Mouse (Mus musculus) ES-Bruce4 (cell line): ENCODE results near the gene Ust. TPM values are rescaled to one million over a fixed set of nuclear protein-coding genes. Genes with fewer than 3 reads are reported as not detected.

Experiments
- H3K27ac ChIP-seq: 2 replicates; pipeline ENCODE4 v1.5.1; 2012; ENCODE audit warnings: low read length, inconsistent platforms; ENCODE audit not compliant: insufficient read depth
- H3K27me3 ChIP-seq: 2 replicates; pipeline ENCODE4 v1.6.1; 2012; ENCODE audit warnings: mild to moderate bottlenecking, low read length, inconsistent platforms; ENCODE audit not compliant: control insufficient read depth, poor library complexity, insufficient read depth, severe bottlenecking
- H3K36me3 ChIP-seq: 2 replicates; pipeline ENCODE4 v1.6.1; 2012; ENCODE audit warnings: inconsistent platforms, mild to moderate bottlenecking, low read length, moderate library complexity; ENCODE audit not compliant: control insufficient read depth, poor library complexity, insufficient read depth, severe bottlenecking
- H3K4me1 ChIP-seq: one replicate; pipeline ENCODE4 v1.8.1; 2011; ENCODE audit warnings: low read length; ENCODE audit not compliant: control insufficient read depth, insufficient read depth
- H3K4me3 ChIP-seq: 2 replicates; pipeline ENCODE4 v1.5.1; 2011; ENCODE audit warnings: low read depth, mild to moderate bottlenecking, low read length
- H3K9ac ChIP-seq: 2 replicates; pipeline ENCODE4 v1.6.1; 2012; ENCODE audit warnings: low read depth, mild to moderate bottlenecking, inconsistent platforms; ENCODE audit not compliant: poor library complexity, severe bottlenecking
- H3K9me3 ChIP-seq: replicated peaks from 2 replicates; pipeline ENCODE4 v1.6.1; 2012; ENCODE audit warnings: mild to moderate bottlenecking, low read length, inconsistent platforms; ENCODE audit not compliant: control insufficient read depth, poor library complexity, insufficient read depth, severe bottlenecking
- CTCF ChIP-seq: IDR thresholded peaks from one replicate; pipeline ENCODE4 v1.8.1; 2011; ENCODE audit warnings: low read depth, low read length
- EP300 ChIP-seq: IDR thresholded peaks from 2 replicates; pipeline ENCODE4 v1.6.1; 2011; ENCODE audit warnings: low read depth, low read length; ENCODE audit not compliant: insufficient read depth
- POLR2A ChIP-seq: IDR thresholded peaks from one replicate; pipeline ENCODE4 v1.8.1; 2011; ENCODE audit warnings: low read length; ENCODE audit not compliant: insufficient read depth
- polyA plus RNA-seq: library from polyadenylated mRNA; stranded (reverse); fragments of >200 nt; gene quantifications from 2 replicates; pipeline ENCODE4 v1.2.4, GENCODE M21; 2011; ENCODE audit warnings: low read depth; ENCODE audit not compliant: missing spikeins, insufficient read depth, insufficient read length

Ust gene
- polyA plus RNA-seq, 1 experiment: 0.99 TPM

DNA sequence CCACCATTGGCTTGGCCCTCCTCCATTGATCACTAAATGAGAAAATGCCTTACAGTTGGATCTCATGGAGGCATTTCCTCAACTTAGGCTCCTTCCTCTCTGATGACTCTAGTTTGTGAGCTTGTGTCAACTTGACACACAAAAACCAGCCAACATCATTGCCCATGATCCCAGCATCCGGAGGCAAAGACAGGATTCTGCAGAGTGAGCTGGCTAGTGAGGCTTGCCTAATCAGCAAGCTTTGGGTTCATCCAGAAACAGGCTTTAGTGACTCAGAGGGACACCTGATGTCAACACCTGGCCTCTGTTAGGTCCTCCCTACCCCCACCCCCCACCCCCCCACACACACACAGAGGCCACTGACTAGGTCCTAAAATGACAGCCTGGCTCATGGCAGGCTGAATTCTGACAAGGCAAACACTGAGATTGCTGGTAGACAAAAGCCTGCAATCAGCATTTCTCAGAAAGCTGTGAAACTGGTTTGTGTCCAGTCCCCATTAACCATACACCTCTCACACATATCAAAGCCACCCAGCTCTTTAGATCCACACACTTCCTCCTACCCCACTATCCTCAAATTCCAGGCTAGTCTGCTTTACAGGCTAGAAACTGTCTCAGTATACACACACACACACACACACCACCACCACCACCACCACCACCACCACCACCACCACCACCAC lies 26.6 kb downstream of the Ust start:
- Histone ChIP-seq H3K27ac (no peak overlapping the region), H3K27me3 (no peaks in the 10 kb centered on the region; the same call in 1 of the 2 replicates), H3K9ac (no peak overlapping the region), H3K36me3 (no peaks in the 10 kb centered on the region), H3K4me1 (no peaks in the 10 kb centered on the region), H3K9me3 (no peaks in the 10 kb centered on the region), H3K4me3 (no peak overlapping the region)
- TF ChIP-seq EP300: no peak
- TF ChIP-seq POLR2A: no peak
- no peak for TF ChIP-seq CTCF

DNA sequence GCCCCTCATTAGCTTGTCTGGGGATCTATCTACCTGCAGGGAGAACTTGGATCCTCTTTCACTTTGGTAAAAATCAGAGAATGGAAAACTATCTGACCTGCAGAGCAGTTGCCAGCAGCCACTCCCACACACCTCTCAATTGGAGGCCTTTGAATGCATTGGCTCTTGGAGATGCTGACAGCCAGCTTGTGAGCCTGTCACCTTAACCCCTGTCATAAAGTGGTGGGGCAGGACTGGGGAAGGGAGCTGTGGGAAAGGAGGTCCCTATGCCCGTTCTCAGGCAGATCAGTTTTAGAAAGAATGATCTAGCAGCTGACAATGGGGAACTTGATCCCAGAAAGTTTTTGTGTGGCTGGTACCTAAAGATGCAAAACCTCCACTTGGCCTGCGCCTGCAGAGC lies 31.2 kb downstream of the Ust start:
- TF ChIP-seq EP300: no peak
- TF ChIP-seq POLR2A: no peak
- no peak for TF ChIP-seq CTCF
- H3K4me1 ChIP-seq: no peaks in the 10 kb centered on the region
- no peaks in the 10 kb centered on the region for H3K36me3 ChIP-seq

DNA sequence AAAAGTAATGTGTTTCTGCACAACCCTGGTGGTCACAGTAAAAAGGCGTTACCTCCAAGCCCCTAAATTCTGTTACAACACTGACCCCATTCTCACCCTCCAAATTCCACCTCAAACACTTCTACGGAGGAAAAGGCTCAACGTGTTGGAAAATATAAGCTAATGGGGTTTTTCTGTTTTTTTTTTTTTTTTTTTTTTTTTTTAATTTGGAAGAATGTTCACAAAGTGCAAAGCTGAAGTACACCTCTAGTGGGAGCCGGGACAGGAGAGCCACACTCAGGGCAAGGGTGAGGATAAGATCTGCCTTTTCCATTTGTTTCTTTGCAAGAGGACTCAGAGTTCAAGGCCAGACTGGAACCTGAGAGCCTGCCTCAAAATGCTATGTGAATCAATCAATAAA lies 34.1 kb downstream of the Ust start:
- H3K27ac ChIP-seq: no peak overlapping the region
- no peaks in the 10 kb centered on the region for H3K9me3 ChIP-seq
- H3K4me1 ChIP-seq: no peaks in the 10 kb centered on the region
- no peak overlapping the region for H3K9ac ChIP-seq
- H3K4me3 ChIP-seq: no peak overlapping the region
- H3K36me3 ChIP-seq: no peaks in the 10 kb centered on the region
- H3K27me3 ChIP-seq: no peaks in the 10 kb centered on the region
- TF ChIP-seq EP300: no peak
- TF ChIP-seq POLR2A: no peak
- TF ChIP-seq CTCF: no peak

More for the DNA sequence above, 31.2 kb downstream of the Ust start:
- no peak overlapping the region for H3K9ac ChIP-seq
- H3K27me3 ChIP-seq: no peaks in the 10 kb centered on the region; the same call in 1 of the 2 replicates
- H3K4me3 ChIP-seq: no peak overlapping the region
- H3K9me3 ChIP-seq: no peaks in the 10 kb centered on the region
- H3K27ac ChIP-seq: no peak overlapping the region

DNA sequence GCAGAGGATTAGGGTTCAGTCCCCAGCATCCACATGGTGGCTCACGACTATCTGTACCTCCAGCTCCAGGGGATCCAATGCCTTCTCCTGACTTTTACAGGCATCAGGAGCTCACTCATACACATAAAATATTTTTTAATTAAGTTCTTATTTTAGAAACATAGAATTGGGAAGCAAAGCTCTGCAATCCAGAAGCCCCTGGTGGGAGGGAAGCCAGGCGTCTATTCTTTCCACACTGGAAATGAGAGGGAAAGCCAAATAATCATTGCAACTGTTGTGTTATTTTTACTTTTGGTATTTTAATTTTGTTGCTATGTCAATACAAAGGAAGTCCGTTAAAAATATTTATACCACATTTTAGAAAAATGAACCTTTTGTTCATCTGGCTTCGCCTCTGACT lies 35.8 kb downstream of the Ust start:
- Histone ChIP-seq H3K27ac (no peak overlapping the region), H3K36me3 (no peaks in the 10 kb centered on the region), H3K9ac (no peak overlapping the region), H3K9me3 (no peaks in the 10 kb centered on the region; the same call in 1 of the 2 replicates), H3K4me3 (no peak overlapping the region), H3K27me3 (no peaks in the 10 kb centered on the region), H3K4me1 (no peaks in the 10 kb centered on the region)
- TF ChIP-seq POLR2A (no peak), CTCF (no peak), EP300 (no peak)

DNA sequence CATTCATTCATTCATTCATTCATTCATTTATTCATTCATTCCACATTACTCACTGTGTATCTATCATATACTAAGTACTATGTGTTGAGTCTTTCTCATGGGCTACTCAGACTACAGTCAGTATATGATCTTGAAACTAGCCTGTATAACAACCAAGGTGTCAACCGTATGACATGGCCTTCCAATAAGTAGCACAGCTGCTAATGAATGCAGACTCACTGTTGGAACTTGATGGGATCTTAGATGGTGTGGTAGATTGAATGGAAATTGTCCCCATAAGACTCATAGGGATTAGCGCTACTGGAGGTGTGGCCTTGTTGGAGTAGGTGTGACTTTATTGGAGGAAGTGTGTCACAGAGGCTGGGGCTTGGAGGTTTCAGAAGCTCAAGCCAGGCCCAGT lies 38.8 kb downstream of the Ust start:
- Histone ChIP-seq H3K9ac (no peak overlapping the region), H3K4me3 (no peak overlapping the region), H3K27me3 (no peaks in the 10 kb centered on the region), H3K36me3 (no peaks in the 10 kb centered on the region), H3K4me1 (no peaks in the 10 kb centered on the region), H3K27ac (no peak overlapping the region), H3K9me3 (no peaks in the 10 kb centered on the region; the same call in 1 of the 2 replicates)
- TF ChIP-seq CTCF (no peak), POLR2A (no peak), EP300 (no peak)

DNA sequence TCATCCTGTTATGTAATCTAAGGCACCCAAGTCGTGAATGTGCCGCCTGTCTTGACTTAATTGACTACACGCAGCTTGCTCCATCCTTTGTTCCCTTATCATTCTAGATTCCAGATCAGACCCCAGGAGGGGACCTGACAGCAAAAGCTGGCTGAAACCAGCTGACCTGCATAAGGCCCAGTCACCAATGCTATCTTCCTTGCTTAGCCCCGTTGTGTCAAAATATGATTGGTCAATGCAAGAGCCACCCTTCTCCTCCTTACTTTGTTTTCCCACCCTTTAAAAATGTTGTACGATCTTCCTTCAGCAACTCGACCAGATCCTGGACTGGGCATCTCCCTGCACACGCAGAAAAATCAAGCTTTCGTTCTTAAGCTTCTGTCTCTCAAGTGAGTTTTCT lies 40.7 kb downstream of the Ust start:
- Histone ChIP-seq H3K27me3 (no peaks in the 10 kb centered on the region), H3K9ac (no peak overlapping the region), H3K4me3 (no peak overlapping the region), H3K9me3 (no peaks in the 10 kb centered on the region; the same call in 1 of the 2 replicates), H3K36me3 (no peaks in the 10 kb centered on the region), H3K4me1 (no peaks in the 10 kb centered on the region), H3K27ac (no peak overlapping the region)
- TF ChIP-seq CTCF (no peak), POLR2A (no peak), EP300 (no peak)
